Mouse (Mus musculus): ENCODE data around the gene Dock10. TPM values are rescaled to one million over a fixed set of nuclear protein-coding genes. Genes with fewer than 3 reads are reported as not detected.
A peak's percentile ranks its signal among the peaks of the same experiment; 100 is the strongest.

Dock10 gene
- polyA plus RNA-seq, 1 experiment from 2014 or later, result 2.1 TPM

DNA sequence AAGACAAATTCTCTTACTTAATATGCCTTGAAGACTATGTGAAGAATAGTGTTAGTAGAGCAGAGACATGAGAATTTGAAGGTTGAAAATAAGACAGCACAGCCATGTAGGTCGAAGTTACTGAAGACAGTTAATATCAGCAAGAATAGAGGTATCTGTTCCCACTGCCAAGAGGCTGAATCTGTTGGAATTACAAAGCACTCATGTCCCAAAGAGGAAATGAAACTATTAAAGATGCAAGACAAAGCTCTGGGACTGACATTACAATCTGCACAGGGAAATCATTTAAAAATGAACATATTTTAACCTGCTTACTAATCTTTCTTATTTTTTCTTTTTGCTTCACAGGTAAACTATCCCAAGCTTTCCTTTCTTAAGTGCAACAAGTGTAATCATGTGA is 283.4 kb downstream of the Dock10 start:
- no peak for ATAC-seq (replicated peaks)

DNA sequence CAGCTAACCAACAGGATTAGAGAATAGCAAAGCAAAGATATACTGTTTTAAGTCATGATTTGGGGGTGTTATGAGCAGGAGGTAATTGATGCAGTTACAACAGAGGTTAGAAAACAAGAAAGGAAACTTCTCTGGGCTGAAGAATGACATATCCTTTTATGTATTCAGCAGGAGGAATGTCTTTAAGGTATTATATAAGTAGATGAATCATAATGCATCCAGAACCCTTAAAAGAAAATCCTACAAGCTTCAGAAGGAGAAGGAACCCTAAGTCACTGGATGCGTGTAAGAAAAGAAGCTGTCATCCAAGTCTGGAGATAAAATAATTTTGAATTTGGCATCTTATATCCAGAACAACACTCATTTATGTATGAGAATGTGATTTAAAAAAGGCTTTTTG is 285.9 kb downstream of the Dock10 start:
- Histone ChIP-seq H3K36me3 (no peaks in the 10 kb centered on the region), H3K9ac (replicated peaks) (no peak overlapping the region), H3K27me3 (no peaks in the 10 kb centered on the region), H3K9me3 (no peaks in the 10 kb centered on the region), H3K4me3 (no peak overlapping the region), H3K4me2 (replicated peaks) (no peak overlapping the region), H3K4me1 (no peaks in the 10 kb centered on the region), H3K27ac (replicated peaks) (no peak overlapping the region)
- no peak for ATAC-seq (replicated peaks)
- WGBS, result 93% methylated on average over 1 of the region's 1 CpGs

More for the DNA sequence above, 283.4 kb downstream of the Dock10 start:
- Histone ChIP-seq H3K4me1 (no peaks in the 10 kb centered on the region), H3K27me3 (no peaks in the 10 kb centered on the region), H3K27ac (replicated peaks) (no peak overlapping the region), H3K9me3 (no peaks in the 10 kb centered on the region), H3K36me3 (no peaks in the 10 kb centered on the region), H3K4me3 (no peak overlapping the region), H3K4me2 (replicated peaks) (no peak overlapping the region), H3K9ac (replicated peaks) (no peak overlapping the region)
- 68% methylated on average over 1 of the region's 1 CpGs for WGBS

DNA sequence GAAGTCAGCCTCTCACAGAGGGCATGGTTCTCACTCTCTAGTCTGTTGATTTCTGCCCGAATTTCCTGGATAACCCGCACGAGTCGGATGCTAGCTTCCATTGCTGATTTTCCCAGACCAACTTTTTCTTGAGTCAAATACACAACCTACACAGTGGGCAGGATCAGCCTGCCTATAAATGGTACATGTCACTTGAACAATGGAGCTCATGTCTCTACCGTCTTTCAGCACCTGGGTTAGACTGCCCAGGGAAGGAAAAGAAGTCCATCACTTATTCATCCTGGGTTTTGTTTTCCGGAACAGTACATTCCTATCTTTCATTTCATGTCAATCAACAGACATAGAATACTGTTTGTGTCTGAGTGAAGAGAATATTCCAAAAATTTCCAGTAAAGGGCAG is 297.0 kb downstream of the Dock10 start, which contains the start of gene Gm45261:
Gene Gm45261, minus strand, starts transcription at position 101 of the 400 bp plus-strand sequence.
- WGBS, result 85% methylated on average over 6 of the region's 6 CpGs
- Histone ChIP-seq H3K27ac (replicated peaks) (no peak within 1 kb of the TSS), H3K27me3 (no peaks in the 10 kb centered on the region), H3K4me1 (peaks cover 4% of the 10 kb centered on the region; the same call in 1 of the 2 replicates), H3K9me3 (no peaks in the 10 kb centered on the region), H3K36me3 (no peaks in the 10 kb centered on the region), H3K4me2 (replicated peaks) (no peak within 1 kb of the TSS), H3K9ac (replicated peaks) (no peak within 1 kb of the TSS), H3K4me3 (no peak within 1 kb of the TSS)
- no peak for ATAC-seq (replicated peaks)

DNA sequence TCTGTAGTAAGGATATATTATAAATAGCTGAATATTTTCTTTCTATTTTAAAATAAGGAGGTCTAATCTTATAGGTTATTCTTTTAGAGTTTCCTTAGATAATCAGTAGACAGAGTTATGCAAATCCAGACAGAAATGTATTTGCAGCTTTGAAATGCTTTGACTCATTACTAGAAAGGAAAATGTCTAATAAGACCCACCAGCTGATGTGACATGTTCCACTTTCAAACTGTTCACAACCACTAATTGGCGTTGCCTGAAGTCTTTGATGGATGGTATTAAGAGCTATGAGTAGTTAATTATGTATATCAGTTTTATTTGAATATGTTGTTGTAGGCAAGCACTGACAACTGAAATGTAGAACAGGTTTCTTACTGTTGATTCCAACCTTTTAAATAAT is 298.4 kb downstream of the Dock10 start:
- peaks cover 4% of the 10 kb centered on the region; the same call in 1 of the 2 replicates for H3K4me1 ChIP-seq
- ATAC-seq (replicated peaks), result peak; percentile 68
- WGBS, result 37% methylated on average over 1 of the region's 1 CpGs
- no peak overlapping the region for H3K4me2 ChIP-seq (replicated peaks)
- H3K27me3 ChIP-seq, result no peaks in the 10 kb centered on the region
- H3K9me3 ChIP-seq, result no peaks in the 10 kb centered on the region
- H3K4me3 ChIP-seq, result no peak overlapping the region
- no peak overlapping the region for H3K27ac ChIP-seq (replicated peaks)
- H3K9ac ChIP-seq (replicated peaks), result no peak overlapping the region
- H3K36me3 ChIP-seq, result no peaks in the 10 kb centered on the region

DNA sequence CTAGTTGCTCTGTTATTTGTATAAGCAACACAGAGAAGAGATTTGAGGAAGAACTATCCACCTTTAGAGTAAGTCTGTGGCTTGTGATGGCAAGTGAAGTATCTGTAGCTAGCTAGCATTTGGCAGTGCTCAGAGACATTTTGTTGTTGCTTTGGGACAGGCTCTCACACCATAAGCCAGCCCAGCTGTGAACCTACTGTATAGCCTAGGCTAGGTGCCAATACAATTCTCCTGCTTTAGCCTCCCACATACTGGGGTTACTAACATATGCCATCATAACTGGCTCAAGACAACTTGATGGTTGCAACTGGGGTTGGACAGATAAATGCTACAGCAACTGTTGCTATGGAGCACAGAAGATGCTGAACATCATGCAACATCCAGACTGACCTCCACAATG is 298.9 kb downstream of the Dock10 start:
- H3K4me1 ChIP-seq, result peaks cover 4% of the 10 kb centered on the region; the same call in 1 of the 2 replicates
- 0 out of 2 replicates have a peak, but pooled peaks have one; percentile 69 for ATAC-seq (replicated peaks)
- H3K4me3 ChIP-seq, result no peak overlapping the region
- no peaks in the 10 kb centered on the region for H3K27me3 ChIP-seq
- no peak overlapping the region for H3K4me2 ChIP-seq (replicated peaks)
- no peak overlapping the region for H3K9ac ChIP-seq (replicated peaks)
- H3K9me3 ChIP-seq, result no peaks in the 10 kb centered on the region
- H3K27ac ChIP-seq (replicated peaks), result no peak overlapping the region
- no peaks in the 10 kb centered on the region for H3K36me3 ChIP-seq

DNA sequence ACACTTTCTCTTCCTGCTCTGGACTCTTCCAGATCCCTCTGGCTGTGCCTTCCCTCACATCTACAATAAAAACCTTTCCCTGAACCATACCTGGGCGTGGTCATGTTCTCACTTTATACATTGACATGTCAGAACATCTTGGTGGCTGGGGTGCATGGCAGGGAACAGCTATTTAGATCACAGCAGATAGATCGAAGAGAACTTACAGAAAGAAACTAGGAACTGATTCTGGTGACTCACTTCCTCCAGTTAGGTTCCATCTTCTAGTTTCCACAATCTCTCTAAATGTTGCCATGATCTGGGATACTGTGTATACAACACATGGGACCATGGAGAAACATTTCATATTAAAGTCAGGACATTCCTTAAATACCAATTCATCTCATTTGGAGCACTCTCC is 304.4 kb downstream of the Dock10 start:
- 78% methylated on average over 2 of the region's 2 CpGs for WGBS
- no peaks in the 10 kb centered on the region for H3K9me3 ChIP-seq
- no peak overlapping the region for H3K4me2 ChIP-seq (replicated peaks)
- H3K4me3 ChIP-seq, result no peak overlapping the region
- H3K36me3 ChIP-seq, result no peaks in the 10 kb centered on the region
- H3K27me3 ChIP-seq, result no peaks in the 10 kb centered on the region
- no peak for ATAC-seq (replicated peaks)
- H3K27ac ChIP-seq (replicated peaks), result no peak overlapping the region
- H3K9ac ChIP-seq (replicated peaks), result no peak overlapping the region
- no peaks in the 10 kb centered on the region for H3K4me1 ChIP-seq

DNA sequence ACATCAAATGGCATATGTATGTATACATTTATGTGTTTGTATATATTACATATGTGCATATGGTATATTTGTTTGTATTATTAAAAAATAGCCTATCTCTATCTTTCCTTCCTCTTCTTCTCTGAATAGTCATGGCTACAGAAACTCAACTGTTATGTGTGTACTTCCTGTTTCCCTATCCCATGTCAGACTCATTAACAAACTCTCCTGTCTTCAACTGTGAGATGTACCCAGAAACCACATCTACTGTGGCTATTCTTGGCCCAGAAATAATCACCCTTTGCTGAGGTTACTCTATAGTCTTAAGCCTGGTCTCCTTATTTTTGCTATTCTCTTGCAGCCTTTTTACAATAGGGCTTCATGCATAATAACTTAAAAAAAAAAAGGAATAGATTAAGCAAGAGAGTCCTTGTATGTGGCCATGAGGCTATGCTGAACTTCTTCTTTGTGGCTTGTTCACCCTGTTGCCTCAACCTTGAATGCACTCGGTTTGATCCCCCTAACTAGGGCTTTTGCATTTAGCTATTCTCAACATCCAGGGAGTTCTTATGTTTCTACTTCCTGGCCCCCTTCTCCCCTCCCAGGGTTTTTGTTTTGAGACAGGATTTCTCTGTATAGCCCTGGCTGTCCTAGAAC is 306.3 kb downstream of the Dock10 start:
- no peak for ATAC-seq (replicated peaks)
- Histone ChIP-seq H3K27me3 (no peaks in the 10 kb centered on the region), H3K9me3 (no peaks in the 10 kb centered on the region), H3K4me1 (no peaks in the 10 kb centered on the region), H3K27ac (replicated peaks) (no peak overlapping the region), H3K36me3 (no peaks in the 10 kb centered on the region), H3K4me3 (no peak overlapping the region), H3K4me2 (replicated peaks) (no peak overlapping the region), H3K9ac (replicated peaks) (no peak overlapping the region)
- 66% methylated on average over 1 of the region's 1 CpGs for WGBS

All from forebrain, embryonic 15.5 days (tissue).